Mouse (Mus musculus): Measurements from ENCODE around the gene Eif2ak4.

Eif2ak4 gene

GRCm38 (mm10) chr2:118388341-118389335 lies at the start of gene Eif2ak4:
TSS of gene Eif2ak4 (plus strand) at chr2:118388618.
- peak; percentile 98 to 99 for DNase-seq (ENCODE audit: low spot score in 2 of 2)

DNA sequence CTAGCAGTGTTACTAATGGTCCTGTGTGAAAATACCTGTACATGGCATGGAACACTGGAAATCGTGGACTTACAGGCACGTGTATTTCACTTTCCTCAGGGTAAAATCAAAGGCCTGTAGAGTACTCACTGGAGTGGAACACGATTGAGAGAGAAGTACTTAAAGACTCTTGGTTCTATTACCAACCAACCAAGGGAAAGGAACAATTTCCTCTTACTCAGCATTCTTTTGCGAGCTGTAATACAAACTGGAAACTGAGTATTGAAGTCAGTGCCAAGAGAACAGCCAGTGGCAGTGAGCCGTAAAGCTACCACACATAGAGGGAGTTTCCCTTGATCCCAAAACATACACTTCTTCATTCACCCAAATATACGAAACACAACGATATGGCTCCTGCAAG lies 47.1 kb upstream of the Eif2ak4 start:
- DNase-seq (ENCODE audit: low spot score in 2 of 2): no peak

- DNase-seq (ENCODE audit: low spot score in 2 of 2): no peak
Measured at GRCm38 (mm10) chr2:118343897-118344296, 44.5 kb upstream of the Eif2ak4 start.

- no peak for DNase-seq (ENCODE audit: low spot score in 2 of 2)
Measured at GRCm38 (mm10) chr2:118345535-118345934, 42.9 kb upstream of the Eif2ak4 start.

- no peak for DNase-seq (ENCODE audit: low spot score in 2 of 2)
Measured at GRCm38 (mm10) chr2:118353498-118353897, 34.9 kb upstream of the Eif2ak4 start.

DNA sequence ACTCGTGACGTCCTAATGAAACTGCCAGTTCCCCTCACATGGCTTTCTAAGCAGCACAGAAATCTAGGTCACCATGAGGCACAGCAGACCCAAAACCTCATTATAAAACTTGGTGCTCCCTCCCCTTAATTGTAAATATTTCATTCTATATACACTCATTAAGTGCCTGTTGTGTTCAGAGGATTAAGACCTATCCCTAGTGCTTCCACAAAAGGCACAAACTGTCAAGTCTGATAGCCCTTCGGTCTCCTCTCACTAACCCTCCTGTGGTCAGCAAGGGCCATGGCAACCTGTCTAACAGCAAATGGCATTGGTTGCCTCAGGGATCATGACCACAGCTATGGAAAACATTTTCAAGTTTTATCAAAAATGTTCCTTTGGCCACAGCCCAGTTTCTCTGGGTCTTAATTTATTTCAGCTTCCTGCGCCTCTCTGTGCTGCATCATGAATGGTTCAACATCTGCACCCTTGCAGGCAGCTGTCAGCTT lies 34.5 kb upstream of the Eif2ak4 start:
- no peak for DNase-seq (ENCODE audit: low spot score in 2 of 2)

DNA sequence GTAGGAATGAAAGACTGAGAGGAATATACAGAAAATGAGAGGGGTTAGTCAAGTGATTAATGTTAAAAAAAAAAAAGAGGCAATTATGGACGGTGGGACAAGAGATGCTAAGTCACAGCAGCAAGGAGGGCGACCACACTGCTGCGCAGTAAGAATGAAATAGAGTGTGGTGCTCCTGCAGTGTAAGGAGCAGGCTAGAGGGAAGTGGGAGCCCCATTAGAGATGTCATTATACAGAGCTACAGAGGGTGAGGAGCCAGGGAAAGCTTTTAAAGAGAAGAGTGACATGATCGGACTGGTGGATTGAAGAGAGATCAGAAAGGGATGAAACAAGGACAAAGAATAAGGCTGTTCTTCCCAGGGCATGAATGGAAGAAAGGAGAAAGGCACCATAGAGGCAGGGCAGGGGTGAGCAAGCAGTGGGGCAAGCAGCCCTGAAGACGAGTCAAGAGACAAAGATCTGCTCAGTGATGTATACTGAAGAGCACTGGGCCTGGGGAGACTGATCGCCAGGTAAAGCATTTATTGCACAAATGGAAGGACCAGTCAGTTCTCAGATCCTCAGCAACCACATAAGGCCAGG lies 33.2 kb upstream of the Eif2ak4 start:
- DNase-seq (ENCODE audit: low spot score in 2 of 2): no peak

DNA sequence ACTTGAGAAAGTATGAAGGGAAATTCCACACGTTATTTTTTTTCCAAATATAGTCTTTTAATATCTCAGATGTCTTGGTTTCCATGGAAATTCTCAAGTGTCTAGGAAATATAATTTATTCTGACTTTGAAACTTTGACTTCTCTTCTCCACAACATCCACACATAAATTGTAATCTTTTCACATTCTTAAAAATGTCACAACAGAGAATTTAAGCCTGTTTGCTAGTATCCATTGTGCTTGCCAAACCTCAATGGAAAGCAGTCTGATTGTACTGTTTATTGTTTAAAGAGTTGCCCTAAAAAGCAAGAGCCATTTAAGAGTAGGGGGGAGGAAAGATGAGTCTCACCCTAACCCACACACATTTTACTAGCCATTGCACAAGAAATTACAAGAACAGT lies 16.6 kb upstream of the Eif2ak4 start:
- DNase-seq (ENCODE audit: low spot score in 2 of 2): no peak

DNA sequence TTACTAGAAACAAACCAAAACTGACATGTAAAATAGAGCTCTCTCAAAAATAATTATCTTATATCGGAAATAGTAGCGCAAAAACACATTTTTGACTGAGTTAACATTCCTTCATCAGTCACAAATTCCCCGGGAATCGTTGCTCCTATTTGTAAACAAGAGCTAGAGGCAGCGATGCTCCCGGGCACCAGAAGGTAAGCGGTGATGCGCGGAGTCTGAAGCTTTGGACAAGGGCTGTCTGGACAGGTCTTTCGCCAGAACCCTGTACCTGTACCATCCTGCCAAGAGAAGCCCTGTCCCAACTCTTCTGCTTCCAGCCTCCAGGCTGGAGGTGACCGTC lies 15.9 kb upstream of the Eif2ak4 start:
- no peak for DNase-seq (ENCODE audit: low spot score in 2 of 2)

GRCm38 (mm10) chr2:118372901-118373571 lies 15.4 kb upstream of the Eif2ak4 start, which contains the start of gene Gpr176:
TSS of gene Gpr176 (minus strand) at chr2:118373419.
- DNase-seq (ENCODE audit: low spot score in 2 of 2): peak in 1 of 2 experiments; percentile 24

GRCm38 (mm10) chr2:118373572-118374279 lies 14.7 kb upstream of the Eif2ak4 start:
- DNase-seq (ENCODE audit: low spot score in 2 of 2): peak; percentile 85 to 91

- no peak for DNase-seq (ENCODE audit: low spot score in 2 of 2)
Measured at GRCm38 (mm10) chr2:118375522-118375921, 12.9 kb upstream of the Eif2ak4 start.

- DNase-seq (ENCODE audit: low spot score in 2 of 2): peak in 1 of 2 experiments; percentile 24
Measured at GRCm38 (mm10) chr2:118375931-118376330, 12.5 kb upstream of the Eif2ak4 start.

GRCm38 (mm10) chr2:118379756-118380155 lies 8.7 kb upstream of the Eif2ak4 start:
- no peak for DNase-seq (ENCODE audit: low spot score in 2 of 2)

DNA sequence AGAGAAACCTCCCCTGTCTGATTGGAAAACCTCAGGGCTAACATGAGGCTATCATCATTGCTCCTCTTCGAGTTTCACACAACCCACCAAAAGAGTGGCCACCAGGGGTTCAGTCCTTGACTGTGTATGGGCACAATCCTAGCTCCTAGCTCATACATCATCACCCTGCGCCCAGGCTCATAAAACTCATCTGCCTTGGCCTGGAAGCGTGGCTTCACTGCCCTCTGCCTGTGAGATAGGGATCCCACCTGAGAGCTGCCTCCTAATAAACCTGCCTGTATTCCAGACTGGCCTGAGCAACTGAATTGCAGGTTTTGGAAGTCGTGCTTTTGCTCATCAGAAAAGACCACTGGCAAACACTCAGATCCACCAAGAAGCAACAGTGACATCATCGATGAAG lies 5.0 kb upstream of the Eif2ak4 start:
- DNase-seq (ENCODE audit: low spot score in 2 of 2): no peak

DNA sequence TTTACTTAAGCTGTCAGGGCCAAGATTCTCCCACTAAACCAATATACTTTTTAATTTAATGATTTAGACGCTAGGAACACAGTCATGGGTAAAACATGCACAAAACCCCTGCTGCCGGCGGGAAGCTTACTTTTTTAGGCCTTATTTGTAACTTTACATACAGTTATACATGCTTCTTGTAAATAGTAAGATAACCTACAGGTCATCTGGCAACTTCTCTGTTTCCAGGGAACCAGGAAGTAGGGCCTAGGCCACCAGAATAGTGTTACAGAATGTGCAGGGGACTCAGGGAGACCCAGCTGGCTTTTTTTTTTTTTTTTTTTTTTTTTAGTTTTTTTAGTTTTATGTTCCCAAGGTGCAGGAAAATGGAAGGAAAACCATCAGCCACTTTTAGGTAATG lies 1.2 kb downstream of the Eif2ak4 start:
- no peak for DNase-seq (ENCODE audit: low spot score in 2 of 2)

GRCm38 (mm10) chr2:118390072-118390471 lies 1.7 kb downstream of the Eif2ak4 start:
- DNase-seq (ENCODE audit: low spot score in 2 of 2): no peak

DNA sequence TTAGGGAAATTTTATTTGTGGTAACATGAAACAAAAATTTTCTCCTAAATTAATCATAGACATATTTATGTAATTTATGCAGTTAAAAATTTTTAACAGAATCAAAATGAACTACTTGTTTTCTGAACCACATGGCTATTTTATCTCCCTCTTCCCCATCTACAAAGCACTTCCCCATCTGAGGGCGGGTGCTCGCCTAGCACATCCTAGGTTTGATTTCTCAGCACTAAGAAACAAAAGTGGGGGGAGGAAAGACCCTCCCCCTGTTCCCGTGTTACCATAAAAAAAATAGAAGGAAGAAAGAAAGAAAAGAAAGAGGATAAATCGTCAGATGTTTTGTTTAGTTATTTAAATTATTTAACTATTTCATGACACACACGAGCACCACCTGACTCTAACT lies 2.8 kb downstream of the Eif2ak4 start:
- DNase-seq (ENCODE audit: low spot score in 2 of 2): no peak

- no peak for DNase-seq (ENCODE audit: low spot score in 2 of 2)
Measured at GRCm38 (mm10) chr2:118399751-118400150, 11.3 kb downstream of the Eif2ak4 start.

GRCm38 (mm10) chr2:118401834-118402727 lies 13.7 kb downstream of the Eif2ak4 start:
- DNase-seq (ENCODE audit: low spot score in 2 of 2): no peak

DNA sequence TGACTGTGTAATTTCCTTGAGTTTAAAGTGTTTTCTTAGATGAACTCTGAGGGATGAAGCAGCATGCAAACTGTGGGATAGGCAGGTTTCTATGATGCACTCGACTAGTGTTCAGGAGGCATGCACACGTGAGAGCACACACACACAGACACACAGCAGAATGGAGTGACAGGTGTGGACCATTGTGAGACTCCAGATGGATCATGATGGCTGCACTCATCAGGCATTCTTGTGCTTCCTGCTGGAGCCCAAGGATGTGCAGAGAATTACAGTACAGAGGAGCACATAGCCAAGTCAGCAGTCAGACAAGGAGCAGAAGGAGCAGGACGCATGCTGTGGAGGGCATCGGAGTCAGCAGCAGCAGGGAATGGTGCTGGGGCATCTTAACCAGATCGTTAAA lies 15.9 kb downstream of the Eif2ak4 start:
- DNase-seq (ENCODE audit: low spot score in 2 of 2): no peak

Measured in left cerebral cortex, adult 9 months (tissue).